Mouse (Mus musculus) frontal cortex, adult 2 months (tissue): ENCODE measurements around the gene Ece1. TPM values are rescaled to one million over a fixed set of nuclear protein-coding genes. Genes with fewer than 3 reads are reported as not detected.

ENCODE experiments used
- DNase-seq, 2 experiments: peaks; one replicate each; pipeline ENCODE4 v3.0.0; 2022; ENCODE audit warnings: low spot score in 1 of 2; ENCODE audit errors: extremely low spot score in 1 of 2
- polyA plus RNA-seq: library from polyadenylated mRNA; depleted of rRNA; stranded (reverse); fragments of >200 nt; gene quantifications from 2 replicates; pipeline ENCODE4 v1.2.3, GENCODE M21; 2012

The Ece1 gene
- polyA plus RNA-seq, 1 experiment = 29.5 TPM

DNA sequence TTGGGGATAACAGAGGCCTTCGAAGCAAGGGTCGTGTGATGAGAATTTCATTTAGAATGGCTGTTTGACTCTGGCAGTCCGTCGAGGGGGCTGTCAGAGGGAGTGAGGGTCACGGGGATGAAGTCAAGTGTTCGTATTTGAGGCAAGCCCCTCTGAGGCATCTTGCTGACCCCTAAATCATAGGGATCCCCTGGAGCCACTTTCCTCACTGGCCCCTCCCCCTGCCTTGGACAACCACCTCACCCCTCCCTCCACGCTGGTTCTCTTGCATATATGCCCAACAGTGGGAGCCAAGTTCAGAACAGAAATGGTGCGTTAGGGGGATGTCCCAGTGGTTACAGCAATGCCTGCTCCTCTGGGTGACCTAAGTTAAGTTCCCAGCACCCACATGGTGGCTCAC is 49.6 kb downstream of the Ece1 start:
- no peak for DNase-seq

DNA sequence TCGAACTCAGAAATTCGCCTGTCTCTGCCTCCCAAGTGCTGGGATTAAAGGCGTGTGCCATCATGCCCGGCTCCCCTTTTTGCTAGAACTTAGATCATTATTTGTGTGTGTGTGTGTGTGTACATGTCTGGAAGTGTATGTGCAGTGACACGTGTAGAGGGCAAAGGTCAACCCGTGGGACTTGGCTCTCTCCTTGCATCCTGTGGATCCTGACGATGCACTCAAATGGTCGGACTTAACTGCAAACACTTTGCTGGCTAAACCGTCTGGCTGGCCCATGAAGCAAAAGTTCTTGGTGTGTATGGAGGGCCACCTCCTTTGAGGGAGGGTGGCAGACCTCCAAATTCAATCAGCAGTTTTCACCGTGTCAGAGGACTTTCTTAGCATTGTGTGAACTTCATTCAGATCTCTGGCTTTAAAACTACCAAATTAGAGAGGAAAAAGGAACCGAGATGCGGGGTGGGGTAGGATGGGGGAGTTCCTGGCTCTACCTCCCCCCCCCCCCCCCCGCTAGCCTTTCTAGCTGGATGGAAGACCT is 50.8 kb downstream of the Ece1 start:
- DNase-seq = no peak

DNA sequence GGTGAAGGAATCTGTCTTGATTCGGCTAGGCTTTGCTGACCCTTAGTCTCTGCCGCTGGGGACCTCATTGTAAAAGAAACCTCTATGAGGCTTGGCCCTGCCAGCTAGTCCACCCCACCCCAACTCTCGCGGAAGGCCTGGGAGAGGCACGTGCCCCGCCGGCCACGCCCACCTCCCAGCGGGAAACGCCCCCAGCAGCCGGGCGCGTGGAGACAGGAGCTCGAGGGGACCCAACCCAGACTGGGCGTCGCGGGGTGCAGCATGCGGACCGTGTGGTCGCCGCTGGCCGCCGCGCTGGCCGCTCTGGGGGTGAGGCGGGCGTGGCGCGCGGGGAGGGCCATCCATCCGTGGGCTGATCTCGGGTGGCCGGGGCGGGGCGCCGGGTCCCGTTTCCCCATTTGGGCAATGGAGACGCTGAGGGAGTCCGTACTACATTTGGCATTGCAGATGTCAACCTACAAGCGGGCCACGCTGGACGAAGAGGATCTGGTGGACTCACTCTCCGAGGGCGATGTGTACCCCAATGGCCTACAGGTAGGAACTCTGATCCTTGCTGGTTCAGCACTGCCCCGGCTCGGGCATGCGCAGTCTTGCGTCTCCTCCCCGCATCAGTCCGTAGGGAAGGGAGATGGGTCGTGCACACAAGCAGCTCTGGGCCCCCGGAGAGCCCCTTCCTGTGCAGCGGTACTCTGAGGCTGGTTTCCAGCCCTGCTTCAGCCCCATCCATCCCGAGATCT is 51.5 kb downstream of the Ece1 start:
- DNase-seq = peak in 1 of 2 experiments; percentile 35

DNA sequence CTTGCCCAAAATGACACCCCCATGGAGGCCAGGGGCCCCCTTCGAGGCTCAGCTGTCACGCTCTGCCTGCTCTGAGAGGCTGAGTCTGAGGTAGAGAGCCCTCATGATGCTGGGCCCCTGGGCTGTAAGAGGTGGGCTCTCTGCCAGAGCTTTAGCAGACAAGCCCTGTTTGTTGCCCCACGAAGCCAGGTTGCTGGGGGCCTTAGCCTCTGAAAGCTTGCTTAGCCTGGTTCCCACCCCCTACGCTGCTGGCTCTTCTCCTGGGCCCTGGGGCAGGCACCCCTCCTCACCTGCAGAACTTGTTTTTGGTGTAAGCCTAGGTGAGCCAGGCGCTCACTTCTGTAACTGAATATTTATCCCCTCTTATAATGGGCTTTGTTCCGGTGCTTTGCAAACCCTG is 55.6 kb downstream of the Ece1 start:
- no peak for DNase-seq

DNA sequence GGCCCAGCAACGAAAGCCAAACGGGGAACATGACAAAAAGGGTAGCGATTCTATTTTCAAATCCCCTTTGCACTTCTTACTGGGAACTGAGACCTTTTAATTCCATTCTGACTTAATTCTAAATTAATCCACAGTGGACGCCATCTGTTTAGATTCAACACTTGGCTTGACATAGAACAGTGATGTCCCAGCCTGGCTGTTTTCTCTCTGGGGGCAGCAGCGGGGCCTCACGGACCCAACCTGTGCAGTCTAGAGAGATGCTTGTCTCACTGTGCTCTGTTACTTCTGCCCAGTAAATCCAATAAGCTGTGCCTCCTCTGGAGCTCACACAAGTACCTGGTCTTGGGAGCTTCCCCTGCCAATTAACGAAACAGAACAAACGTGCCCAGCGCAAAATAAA is 56.5 kb downstream of the Ece1 start:
- no peak for DNase-seq

DNA sequence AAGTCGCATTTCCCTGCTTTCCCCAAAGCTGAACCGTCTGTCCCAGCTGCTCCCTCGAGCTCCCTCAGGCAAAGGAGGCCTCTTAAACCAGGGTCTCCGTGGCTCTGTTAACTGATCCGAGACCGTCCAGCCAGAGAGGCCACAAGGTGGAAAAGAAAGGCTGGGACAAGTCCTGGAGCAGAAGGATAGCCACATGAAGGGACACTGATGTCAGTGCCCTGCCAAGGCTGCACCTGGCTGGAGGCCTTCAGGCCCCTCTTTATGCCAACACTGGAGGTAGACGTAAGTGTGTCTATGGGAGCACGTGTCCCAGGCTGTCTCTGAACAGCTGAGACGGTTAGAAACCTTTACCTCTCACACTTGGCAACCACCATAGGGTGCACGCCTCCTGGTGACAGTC is 57.1 kb downstream of the Ece1 start:
- DNase-seq = no peak

DNA sequence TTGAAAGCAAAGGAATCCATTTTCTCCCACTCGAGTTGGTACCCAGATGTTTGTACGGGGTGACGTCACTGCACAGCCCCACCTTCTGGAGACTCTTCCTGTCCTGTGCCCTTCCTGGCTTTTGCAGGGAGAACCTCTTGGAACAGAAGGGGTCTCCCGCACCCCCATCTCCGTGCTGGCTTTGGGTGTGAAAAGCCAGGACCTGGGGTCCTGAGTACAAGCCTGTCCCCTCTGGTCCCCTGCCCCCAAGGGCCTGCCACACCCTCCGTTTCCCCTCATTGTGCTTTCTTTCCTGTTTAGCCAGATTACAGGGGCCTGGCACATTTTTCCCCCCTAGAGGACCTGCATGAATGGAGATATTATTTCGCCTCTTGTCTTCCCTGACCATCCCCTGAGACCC is 58.0 kb downstream of the Ece1 start:
- DNase-seq = no peak

DNA sequence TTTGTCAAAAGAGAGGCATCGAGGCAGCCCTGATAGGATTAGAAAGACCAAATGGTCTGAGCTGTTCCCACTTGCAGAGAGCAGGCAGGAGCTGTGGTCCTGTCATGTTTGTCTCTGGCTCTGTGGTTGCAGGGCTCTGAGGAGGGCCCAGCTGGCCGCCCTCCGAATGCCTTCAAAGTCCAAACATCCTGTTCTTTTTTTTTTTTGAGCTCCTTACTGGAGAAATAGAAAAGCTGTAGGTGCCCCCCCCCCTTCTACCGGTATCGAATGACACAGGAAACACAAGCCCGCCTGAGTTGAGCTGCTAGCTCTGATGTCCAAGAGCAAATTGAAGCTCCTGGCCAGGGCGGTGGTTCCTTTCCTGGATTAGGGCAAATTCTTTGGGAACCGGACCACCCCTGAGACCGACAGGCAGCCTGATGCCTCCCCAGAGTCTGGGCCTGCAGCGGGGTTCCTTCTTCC is 58.5 kb downstream of the Ece1 start:
- DNase-seq = no peak

DNA sequence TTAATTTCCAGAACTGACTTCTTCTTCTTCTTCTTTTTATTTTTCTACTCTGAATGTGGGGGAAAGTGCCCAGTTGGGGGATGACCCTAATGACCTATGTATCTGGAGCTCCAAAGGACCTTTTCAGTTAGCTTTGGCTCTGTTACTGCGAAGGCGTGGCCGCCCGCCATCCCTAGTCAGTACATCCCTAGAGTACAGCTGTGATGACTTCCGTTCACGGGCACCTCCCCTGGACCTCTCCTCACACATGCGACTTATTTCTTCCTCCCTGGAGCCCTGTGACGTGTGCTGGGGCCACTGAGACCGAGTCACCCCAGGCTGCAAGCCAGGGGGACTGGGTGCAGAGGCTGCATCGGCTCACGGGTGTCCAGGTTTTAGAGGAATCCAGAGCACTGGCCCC is 59.5 kb downstream of the Ece1 start:
- DNase-seq = no peak

DNA sequence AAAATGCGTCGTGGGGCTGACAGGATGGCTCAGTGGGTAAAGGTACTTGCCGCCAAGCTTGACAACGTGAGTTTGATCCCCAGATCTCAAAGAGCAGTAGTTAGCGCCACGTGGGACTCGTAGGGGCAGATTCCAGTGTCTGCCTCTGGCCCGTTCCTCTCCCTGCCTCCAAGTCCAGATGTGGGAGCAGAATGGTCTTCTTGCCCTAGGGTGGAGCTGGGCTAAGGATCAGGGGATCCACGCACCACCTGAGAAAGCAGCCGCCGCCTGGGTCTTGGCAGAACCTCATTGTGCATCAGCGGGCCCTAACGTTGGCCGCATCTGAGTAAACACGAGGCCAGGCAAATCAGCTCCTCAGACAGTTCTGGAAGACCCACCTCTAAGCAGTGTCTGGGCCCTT is 61.0 kb downstream of the Ece1 start:
- DNase-seq = no peak

DNA sequence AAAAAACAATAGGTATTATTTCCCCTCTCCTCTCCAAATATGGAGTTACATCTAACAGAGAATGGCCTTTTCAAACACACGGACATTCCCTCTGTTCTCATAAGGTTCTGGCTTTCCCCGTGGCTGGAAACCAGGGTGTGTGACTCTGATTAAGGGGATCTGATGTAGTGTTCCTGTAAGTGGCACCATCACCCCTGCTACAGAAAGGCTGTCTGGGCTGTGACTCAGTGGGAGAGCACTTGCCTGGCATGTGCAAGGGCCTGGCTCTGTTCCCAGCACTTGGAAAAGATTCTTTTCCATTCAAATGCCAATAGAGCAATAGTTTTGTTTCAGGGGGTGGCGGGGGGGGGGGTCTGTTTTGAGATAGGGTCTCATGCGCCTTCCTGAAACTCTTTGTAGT is 63.1 kb downstream of the Ece1 start:
- DNase-seq = peak in 1 of 2 experiments; percentile 27

DNA sequence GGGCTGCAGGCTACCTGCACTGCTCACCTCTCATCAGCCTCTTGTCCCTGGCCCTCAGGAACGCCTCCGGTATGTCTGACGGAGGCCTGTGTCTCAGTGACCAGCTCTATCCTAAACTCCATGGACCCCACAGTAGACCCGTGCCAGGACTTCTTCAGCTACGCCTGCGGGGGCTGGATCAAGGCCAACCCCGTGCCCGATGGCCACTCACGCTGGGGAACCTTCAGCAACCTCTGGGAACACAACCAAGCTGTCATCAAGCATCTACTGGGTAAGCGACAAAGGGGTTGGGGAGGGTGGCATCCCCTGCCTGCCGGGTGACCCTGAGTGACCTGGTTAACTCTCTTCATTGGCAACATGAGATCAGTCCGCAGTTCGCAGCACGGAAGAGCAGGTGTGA is 64.1 kb downstream of the Ece1 start:
- DNase-seq = no peak

DNA sequence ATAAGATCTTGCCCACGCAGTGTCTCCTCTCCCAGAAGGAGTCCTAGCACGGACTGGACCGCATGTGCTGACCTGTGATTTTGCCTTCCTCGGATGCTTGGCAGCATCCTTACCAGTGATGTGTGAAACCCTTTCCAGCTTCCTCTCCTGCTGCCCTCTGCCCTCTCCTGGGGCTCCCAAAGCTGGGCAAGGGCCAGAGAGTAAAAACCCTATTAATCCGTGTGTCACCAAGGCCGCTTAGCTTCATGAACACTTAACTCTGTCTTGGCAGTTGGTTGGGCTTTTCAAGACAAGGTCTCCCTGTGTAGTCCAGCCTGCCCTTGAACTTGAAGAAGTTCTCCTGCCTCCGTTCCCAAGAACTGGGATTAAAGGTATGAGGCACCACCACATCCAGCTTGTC is 65.1 kb downstream of the Ece1 start:
- DNase-seq = no peak

DNA sequence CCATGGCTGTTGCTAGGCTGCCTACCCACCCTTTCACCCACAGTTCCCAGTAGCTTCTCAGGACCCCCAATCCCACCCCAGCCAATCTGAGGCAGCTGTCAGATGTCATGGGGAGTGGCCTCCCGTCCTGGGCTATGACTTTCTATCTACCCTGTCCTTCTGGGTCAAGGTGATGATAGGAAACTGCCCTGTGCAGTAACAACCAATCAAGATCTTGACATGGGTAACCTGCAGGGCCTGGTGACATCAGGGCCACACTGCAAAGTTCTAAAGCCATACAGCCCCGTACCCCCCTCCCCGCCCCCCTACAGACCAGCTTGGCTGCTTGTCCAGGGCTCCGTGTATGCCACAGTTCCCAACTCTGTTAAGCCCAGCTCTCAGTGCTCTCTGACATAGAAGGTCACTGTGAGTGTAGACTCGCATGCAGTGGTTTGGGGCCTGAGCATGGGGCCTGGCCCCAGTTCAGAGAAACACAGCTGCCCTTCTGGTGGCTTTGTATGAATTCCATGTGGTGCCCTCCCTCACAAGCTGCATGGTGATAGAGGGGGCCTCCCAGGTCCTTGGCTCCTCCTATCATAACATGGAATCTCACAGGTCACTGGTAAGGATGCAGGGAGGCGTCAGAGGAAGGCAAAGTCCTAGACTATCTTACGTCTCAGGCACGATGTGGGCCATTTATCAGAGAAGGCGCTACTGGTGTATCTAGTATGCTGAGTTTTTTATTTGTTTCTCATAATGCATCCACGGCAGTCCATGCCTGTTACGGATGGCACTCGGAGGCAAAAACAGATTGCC is 65.9 kb downstream of the Ece1 start:
- DNase-seq = no peak

DNA sequence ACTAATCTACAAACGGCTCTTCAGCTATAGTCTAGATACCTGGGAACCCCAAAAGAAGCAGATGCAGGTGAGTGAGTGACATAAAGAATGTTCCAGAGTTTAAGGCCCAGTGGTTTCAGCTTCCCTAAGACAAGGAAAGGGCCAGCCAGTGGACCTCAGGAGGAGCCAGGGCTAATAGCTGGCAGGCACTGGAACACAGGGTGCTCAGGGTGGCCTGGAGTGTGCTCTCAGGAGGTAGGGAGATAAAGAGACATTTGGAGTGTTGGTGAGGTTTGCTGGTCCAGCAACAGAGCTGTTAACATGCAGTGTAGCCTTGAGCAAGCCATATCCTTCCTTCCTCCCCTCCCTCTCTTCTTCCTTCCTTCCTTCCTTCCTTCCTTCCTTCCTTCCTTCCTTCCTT is 66.8 kb downstream of the Ece1 start:
- no peak for DNase-seq

DNA sequence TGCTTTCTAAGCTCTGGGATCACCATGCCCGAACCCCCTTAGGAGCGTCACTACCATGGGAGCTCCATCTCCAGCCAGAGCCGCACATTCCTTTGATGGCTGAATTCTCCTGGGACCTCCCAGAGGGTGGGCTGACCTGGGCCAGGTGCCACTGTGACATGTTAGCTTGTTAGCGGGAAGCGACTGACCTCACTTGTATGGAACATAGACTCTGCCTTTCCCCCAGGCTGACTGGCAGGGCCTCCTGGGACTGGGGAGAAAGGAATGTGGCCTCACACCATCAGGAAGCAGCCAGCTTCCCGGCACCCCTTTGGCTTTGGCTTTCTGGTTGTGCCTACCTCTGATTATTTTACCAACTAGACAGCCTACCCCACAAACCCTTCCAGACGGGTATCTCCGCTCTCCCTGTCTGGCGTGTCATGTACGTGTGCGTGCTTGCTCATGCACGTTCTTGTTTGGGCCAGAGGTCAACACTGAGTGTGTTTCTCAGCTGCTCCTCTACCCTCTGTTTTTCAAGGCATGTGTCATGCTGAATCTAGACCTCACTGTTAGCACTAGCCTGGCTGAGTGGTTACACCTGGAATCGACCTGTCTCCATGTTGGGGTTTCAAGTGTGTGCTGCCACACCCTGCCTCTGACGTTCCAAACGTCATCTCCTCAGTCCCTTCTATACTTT is 67.4 kb downstream of the Ece1 start:
- no peak for DNase-seq

DNA sequence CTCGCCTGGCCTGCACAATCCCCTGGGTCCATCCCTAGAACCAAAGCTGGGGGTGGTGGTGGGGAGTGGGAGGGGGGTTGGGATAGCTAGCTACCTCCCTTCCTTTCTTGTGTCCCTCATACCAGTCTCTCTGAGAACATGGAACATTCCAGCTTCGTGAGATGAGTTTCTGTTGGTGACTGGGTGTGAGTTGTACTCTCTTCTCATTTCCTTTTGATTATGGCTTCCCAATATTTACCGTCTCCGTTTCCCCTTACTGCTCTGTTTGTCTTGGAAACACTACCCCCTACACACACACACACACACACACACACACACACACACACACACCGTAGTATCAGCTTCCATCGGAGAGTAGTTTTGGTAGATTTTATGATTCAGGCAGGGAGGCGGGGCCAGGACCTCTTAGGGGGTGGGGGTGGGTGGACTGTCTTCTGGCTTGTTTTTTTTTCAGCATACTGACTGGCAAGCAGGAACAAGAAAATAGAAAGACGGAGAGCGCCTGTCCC is 68.5 kb downstream of the Ece1 start:
- DNase-seq = no peak

DNA sequence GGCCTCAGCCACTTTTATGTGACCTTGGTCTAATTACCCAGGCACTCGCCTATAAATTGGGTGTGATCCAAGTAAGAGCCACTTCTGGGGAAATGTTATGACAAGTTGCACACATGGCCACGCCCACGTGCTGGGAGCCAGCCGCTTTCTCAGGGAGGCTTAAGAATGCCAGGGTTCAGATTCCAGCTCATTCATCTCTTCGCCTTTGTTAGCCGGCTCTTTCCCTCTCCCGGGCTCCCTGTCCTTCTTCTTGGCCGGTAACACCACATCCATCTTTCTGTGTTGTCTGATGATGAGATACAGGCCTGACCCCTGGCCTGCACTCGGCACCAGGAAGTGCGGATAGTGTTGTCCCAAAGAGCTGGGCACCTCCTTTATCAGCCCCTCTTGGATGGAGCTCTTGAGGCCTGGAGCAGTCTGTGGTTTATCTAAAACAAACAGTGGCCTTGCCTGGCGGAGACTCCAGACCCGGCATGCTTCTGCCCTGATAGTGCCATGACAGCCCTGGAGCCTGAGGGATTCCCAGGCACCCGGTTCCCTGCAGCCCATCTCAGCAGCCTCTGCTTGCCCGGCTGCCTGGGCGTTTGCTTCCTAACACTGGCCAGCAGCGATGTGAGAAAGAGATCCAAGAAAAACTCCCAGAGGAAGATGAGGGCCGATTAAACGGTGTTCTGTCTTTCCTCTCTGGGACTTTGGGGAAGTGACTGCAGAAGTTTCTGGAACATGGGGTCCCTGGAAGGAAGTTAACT is 69.1 kb downstream of the Ece1 start:
- DNase-seq = peak in 1 of 2 experiments; percentile 50

DNA sequence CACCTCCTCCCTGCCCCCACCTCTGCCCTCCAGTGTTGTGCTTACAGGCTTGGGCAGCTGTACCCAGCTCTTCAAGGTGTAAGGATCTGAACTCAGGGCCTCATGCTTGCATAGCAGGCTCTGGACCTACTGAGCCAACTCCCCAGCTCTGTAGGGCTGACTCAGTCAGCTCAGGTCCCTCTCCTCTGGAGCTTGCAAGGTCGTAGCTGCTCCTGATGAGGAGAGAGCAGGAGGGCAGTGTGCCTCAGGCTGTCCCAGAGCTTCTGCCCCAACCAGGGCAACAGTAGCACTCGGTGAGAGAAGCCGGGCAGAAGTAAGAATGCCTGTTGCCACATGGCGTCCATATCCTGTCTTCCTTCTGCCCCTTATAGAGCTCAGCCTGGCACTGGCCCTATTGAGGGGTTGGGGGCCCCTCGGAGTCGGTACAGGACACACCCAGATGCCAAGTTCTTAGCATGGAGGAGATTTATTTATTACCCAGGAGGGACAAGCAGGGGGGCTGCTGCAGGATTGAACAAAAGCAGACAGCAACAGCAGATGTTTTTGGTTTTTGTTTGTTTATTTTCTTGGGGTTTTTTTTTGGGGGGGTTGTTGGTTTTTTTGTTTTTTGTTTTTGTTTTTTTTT is 70.6 kb downstream of the Ece1 start:
- DNase-seq = no peak

DNA sequence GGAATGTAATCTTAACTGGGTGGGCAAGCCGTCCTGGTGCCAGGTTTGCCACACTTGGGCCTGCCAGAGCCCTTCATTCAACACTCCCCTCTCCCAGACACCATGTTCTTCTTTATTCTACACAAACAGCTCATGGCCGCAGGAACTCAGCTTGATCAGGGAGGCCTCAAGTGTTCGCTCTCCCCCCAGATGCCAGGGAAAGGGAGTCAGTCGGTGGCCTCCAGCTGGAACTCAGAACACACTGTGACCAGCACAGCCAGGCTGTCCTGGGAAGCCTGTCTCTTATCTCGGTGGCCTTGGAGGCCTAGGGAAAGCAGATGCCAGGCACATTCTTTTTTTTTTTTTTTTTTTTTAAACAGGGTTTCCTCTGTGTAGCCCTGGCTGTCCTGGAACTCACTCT is 71.3 kb downstream of the Ece1 start:
- DNase-seq = no peak
